Mouse (Mus musculus) midbrain, embryonic 12.5 days (tissue): ENCODE results near the gene Sipa1l3. TPM values are rescaled to one million over a fixed set of nuclear protein-coding genes. Genes with fewer than 3 reads are reported as not detected.

Source experiments
- ATAC-seq: fragments of 200-750 bp; cut with Nextera tagmentation; 2 replicates; pipeline ENCODE4 v1.8.0; 2017; ENCODE audit warnings: low read depth, moderate TSS enrichment, moderate library complexity; ENCODE audit not compliant: low FRiP score
- H3K27ac ChIP-seq: fragments of 300-500 bp; sonication (generic); replicated peaks from 2 replicates; pipeline ENCODE4 v1.5.1; 2016; ENCODE audit warnings: mild to moderate bottlenecking
- H3K27me3 ChIP-seq: fragments of 300-500 bp; sonication (generic); 2 replicates; pipeline ENCODE4 v1.6.1; 2016; ENCODE audit warnings: mild to moderate bottlenecking
- H3K36me3 ChIP-seq: fragments of 300-500 bp; sonication (generic); 2 replicates; pipeline ENCODE4 v1.6.1; 2016
- H3K4me1 ChIP-seq: fragments of 300-500 bp; sonication (generic); 2 replicates; pipeline ENCODE4 v1.6.1; 2016
- H3K4me2 ChIP-seq: fragments of 300-500 bp; sonication (generic); replicated peaks from 2 replicates; pipeline ENCODE4 v1.6.1; 2016; ENCODE audit warnings: mild to moderate bottlenecking, moderate library complexity
- H3K4me3 ChIP-seq: fragments of 300-500 bp; sonication (generic); 2 replicates; pipeline ENCODE4 v1.5.1; 2016; ENCODE audit warnings: mild to moderate bottlenecking
- H3K9ac ChIP-seq: fragments of 300-500 bp; sonication (generic); replicated peaks from 2 replicates; pipeline ENCODE4 v1.6.1; 2016; ENCODE audit warnings: mild to moderate bottlenecking, moderate library complexity
- H3K9me3 ChIP-seq: fragments of 300-500 bp; sonication (generic); 2 replicates; pipeline ENCODE4 v1.6.1; 2016; ENCODE audit warnings: mild to moderate bottlenecking
- WGBS: fragments of 180-500 bp; shearing (Covaris S2); methylation state at CpG from one replicate; pipeline ENCODE4 v1.1.7; 2016; 5-methylcytosine and 5-hydroxymethylcytosine counted together
- polyA plus RNA-seq: library from polyadenylated mRNA; unstranded; fragments of >200 nt; fragmentation: Nextera tagmentation; extraction: Ambion mirVana; gene quantifications from 2 replicates; pipeline ENCODE4 v1.2.1, GENCODE M21; 2016

Sipa1l3 gene
- polyA plus RNA-seq, 1 experiment from 2014 or later, result 14.6 TPM

GRCm38 (mm10) chr7:29469602-29470344 lies 48.7 kb downstream of the Sipa1l3 start:
- H3K4me1 ChIP-seq, result peaks cover 15% of the 10 kb centered on the region
- 79% methylated on average over 7 of the region's 7 CpGs for WGBS
- H3K36me3 ChIP-seq, result no peaks in the 10 kb centered on the region
- no peak overlapping the region for H3K9ac ChIP-seq
- H3K9me3 ChIP-seq, result no peaks in the 10 kb centered on the region
- H3K4me3 ChIP-seq, result no peak overlapping the region
- no peak overlapping the region for H3K4me2 ChIP-seq
- ATAC-seq, result no peak
- no peak overlapping the region for H3K27ac ChIP-seq
- no peaks in the 10 kb centered on the region for H3K27me3 ChIP-seq

- no peaks in the 10 kb centered on the region for H3K27me3 ChIP-seq
- no peak overlapping the region for H3K27ac ChIP-seq
- no peak overlapping the region for H3K9ac ChIP-seq
- WGBS, result 90% methylated on average over 5 of the region's 5 CpGs
- no peak overlapping the region for H3K4me3 ChIP-seq
- H3K36me3 ChIP-seq, result no peaks in the 10 kb centered on the region
- H3K9me3 ChIP-seq, result no peaks in the 10 kb centered on the region
- peaks cover 15% of the 10 kb centered on the region for H3K4me1 ChIP-seq
- no peak overlapping the region for H3K4me2 ChIP-seq
- ATAC-seq, result no peak
Observed at GRCm38 (mm10) chr7:29468593-29468992, 49.8 kb downstream of the Sipa1l3 start.

DNA sequence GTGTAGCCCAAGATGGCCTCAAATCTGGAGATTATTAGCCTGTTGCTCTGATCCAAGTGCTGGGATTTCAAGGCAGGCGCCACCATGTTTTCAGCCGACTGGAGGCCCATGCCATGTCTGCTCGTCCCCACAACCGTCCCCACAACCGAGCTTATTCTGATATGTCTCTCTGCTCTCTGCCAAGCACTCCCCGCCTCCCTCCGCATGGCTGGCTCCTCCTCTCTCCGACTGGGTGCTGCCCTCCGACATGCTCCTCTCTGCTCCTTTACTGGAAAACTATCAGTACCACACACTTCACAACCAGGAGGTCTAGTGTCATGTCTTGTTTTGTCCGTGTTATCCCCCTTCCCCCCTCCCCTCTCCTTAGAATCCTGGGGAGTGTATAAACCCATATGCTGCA lies 51.9 kb downstream of the Sipa1l3 start:
- Histone ChIP-seq H3K4me2 (no peak overlapping the region), H3K27me3 (no peaks in the 10 kb centered on the region), H3K9ac (no peak overlapping the region), H3K27ac (no peak overlapping the region), H3K36me3 (no peaks in the 10 kb centered on the region), H3K9me3 (no peaks in the 10 kb centered on the region), H3K4me1 (peaks cover 15% of the 10 kb centered on the region), H3K4me3 (no peak overlapping the region)
- no peak for ATAC-seq
- whole genome bisulfite sequencing, result 76% methylated on average over 10 of the region's 10 CpGs

DNA sequence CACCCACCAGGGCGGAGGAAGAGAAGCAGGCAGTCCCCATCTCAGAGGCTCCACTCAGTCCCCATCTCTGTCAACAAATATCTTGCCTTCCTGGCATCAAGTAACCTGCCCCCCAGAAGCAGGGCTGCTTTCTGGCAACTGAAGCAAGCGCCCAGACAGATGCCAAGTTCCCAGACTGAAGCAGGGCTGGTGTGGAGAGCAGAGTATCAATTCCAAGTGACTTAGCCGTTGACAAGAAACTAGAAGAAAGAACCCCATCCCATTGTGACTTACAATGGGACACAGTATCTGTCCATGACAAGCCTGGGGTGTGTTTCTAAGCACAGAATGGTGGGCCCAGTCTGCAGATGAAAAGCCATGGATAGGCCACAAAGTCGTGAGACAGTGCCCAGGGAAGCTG lies 52.7 kb downstream of the Sipa1l3 start:
- Histone ChIP-seq H3K27ac (no peak overlapping the region), H3K9me3 (no peaks in the 10 kb centered on the region), H3K9ac (no peak overlapping the region), H3K4me3 (no peak overlapping the region), H3K27me3 (no peaks in the 10 kb centered on the region), H3K4me1 (0 out of 2 replicates have a peak, but pooled peaks cover 7% of the 10 kb centered on the region), H3K36me3 (no peaks in the 10 kb centered on the region), H3K4me2 (no peak overlapping the region)
- 86% methylated on average over 4 of the region's 4 CpGs for WGBS
- ATAC-seq, result no peak

- H3K4me1 ChIP-seq, result no peaks in the 10 kb centered on the region
- H3K9me3 ChIP-seq, result no peaks in the 10 kb centered on the region
- no peaks in the 10 kb centered on the region for H3K36me3 ChIP-seq
- no peak overlapping the region for H3K4me2 ChIP-seq
- H3K27ac ChIP-seq, result no peak overlapping the region
- no peak overlapping the region for H3K4me3 ChIP-seq
- ATAC-seq, result no peak
- 79% methylated on average over 3 of the region's 3 CpGs for WGBS
- peaks cover 4% of the 10 kb centered on the region for H3K27me3 ChIP-seq
- no peak overlapping the region for H3K9ac ChIP-seq
Observed at GRCm38 (mm10) chr7:29462820-29463219, 55.6 kb downstream of the Sipa1l3 start.

DNA sequence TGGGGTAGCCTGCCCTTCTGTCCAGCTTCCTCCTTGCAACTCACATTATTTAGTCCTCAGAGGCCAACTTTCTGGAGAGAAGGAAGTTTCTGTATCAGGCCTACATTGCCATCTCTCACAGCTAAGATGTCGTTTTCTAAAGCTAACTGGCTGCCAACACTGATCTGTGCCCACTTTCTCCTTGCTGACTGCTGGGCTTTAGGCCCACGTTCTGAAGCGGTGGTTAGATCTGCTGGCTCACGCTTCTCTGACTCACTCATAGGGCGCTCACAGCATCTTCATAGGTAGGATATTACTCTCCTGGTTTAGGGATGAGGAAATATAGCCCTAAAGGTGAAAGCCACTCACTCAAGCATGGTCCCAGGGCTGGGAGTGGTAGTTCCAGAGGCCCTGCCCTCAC lies 56.3 kb downstream of the Sipa1l3 start:
- no peak for ATAC-seq
- WGBS, result 89% methylated on average over 5 of the region's 5 CpGs

GRCm38 (mm10) chr7:29461557-29461956 lies 56.9 kb downstream of the Sipa1l3 start:
- Histone ChIP-seq H3K4me2 (no peak overlapping the region), H3K9me3 (no peaks in the 10 kb centered on the region), H3K4me1 (no peaks in the 10 kb centered on the region), H3K36me3 (no peaks in the 10 kb centered on the region), H3K4me3 (no peak overlapping the region), H3K9ac (no peak overlapping the region), H3K27ac (no peak overlapping the region), H3K27me3 (peaks cover 10% of the 10 kb centered on the region)
- ATAC-seq, result no peak
- WGBS, result 88% methylated on average over 10 of the region's 10 CpGs

More for the DNA sequence above, 56.3 kb downstream of the Sipa1l3 start:
- no peaks in the 10 kb centered on the region for H3K4me1 ChIP-seq
- no peak overlapping the region for H3K27ac ChIP-seq
- peaks cover 7% of the 10 kb centered on the region for H3K27me3 ChIP-seq
- no peaks in the 10 kb centered on the region for H3K36me3 ChIP-seq
- H3K4me3 ChIP-seq, result no peak overlapping the region
- no peak overlapping the region for H3K4me2 ChIP-seq
- no peak overlapping the region for H3K9ac ChIP-seq
- no peaks in the 10 kb centered on the region for H3K9me3 ChIP-seq

GRCm38 (mm10) chr7:29458889-29459740 lies 59.3 kb downstream of the Sipa1l3 start:
- no peak overlapping the region for H3K27ac ChIP-seq
- no peak overlapping the region for H3K9ac ChIP-seq
- 91% methylated on average over 14 of the region's 14 CpGs for WGBS
- no peak overlapping the region for H3K4me3 ChIP-seq
- H3K4me1 ChIP-seq, result peaks cover 12% of the 10 kb centered on the region; the same call in 1 of the 2 replicates
- H3K9me3 ChIP-seq, result no peaks in the 10 kb centered on the region
- ATAC-seq, result no peak
- no peak overlapping the region for H3K4me2 ChIP-seq
- H3K27me3 ChIP-seq, result peaks cover 22% of the 10 kb centered on the region
- H3K36me3 ChIP-seq, result no peaks in the 10 kb centered on the region

- H3K4me3 ChIP-seq, result no peak overlapping the region
- no peak overlapping the region for H3K4me2 ChIP-seq
- H3K4me1 ChIP-seq, result peaks cover 23% of the 10 kb centered on the region
- no peak overlapping the region for H3K27ac ChIP-seq
- H3K9me3 ChIP-seq, result no peaks in the 10 kb centered on the region
- WGBS, result 81% methylated on average over 6 of the region's 6 CpGs
- peaks cover 27% of the 10 kb centered on the region for H3K27me3 ChIP-seq
- ATAC-seq, result no peak
- H3K9ac ChIP-seq, result no peak overlapping the region
- H3K36me3 ChIP-seq, result no peaks in the 10 kb centered on the region
Observed at GRCm38 (mm10) chr7:29457772-29458171, 60.7 kb downstream of the Sipa1l3 start.

DNA sequence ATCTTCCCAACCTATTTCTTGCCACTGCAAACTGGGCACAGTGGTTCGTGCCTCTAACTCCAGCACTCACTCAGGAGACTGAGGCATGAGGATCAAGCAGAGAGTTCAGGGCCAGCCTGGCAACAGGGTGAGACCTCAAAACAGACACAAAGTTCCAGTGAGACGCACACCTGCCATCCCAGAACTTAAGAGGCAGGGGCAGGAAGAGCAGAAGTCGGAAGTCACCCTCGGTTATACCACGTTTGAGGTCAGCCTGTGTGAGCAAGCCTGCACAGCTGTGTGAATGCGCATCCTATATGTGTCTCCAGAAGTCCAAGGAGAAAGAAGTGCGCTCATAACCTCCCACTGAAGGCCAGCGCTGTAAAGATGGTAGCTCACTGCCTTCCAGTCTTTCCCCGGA lies 61.7 kb downstream of the Sipa1l3 start:
- ATAC-seq, result no peak
- peaks cover 33% of the 10 kb centered on the region for H3K27me3 ChIP-seq
- H3K9ac ChIP-seq, result no peak overlapping the region
- WGBS, result 87% methylated on average over 9 of the region's 9 CpGs
- H3K36me3 ChIP-seq, result no peaks in the 10 kb centered on the region
- no peaks in the 10 kb centered on the region for H3K9me3 ChIP-seq
- no peak overlapping the region for H3K4me3 ChIP-seq
- no peak overlapping the region for H3K4me2 ChIP-seq
- no peak overlapping the region for H3K27ac ChIP-seq
- H3K4me1 ChIP-seq, result peaks cover 34% of the 10 kb centered on the region

GRCm38 (mm10) chr7:29455591-29455990 lies 62.9 kb downstream of the Sipa1l3 start:
- 63% methylated on average over 6 of the region's 6 CpGs for WGBS
- H3K27me3 ChIP-seq, result peaks cover 44% of the 10 kb centered on the region
- no peak overlapping the region for H3K27ac ChIP-seq
- H3K4me3 ChIP-seq, result no peak overlapping the region
- H3K4me2 ChIP-seq, result no peak overlapping the region
- H3K4me1 ChIP-seq, result peaks cover 37% of the 10 kb centered on the region
- no peak for ATAC-seq
- no peak overlapping the region for H3K9ac ChIP-seq
- no peaks in the 10 kb centered on the region for H3K36me3 ChIP-seq
- no peaks in the 10 kb centered on the region for H3K9me3 ChIP-seq

DNA sequence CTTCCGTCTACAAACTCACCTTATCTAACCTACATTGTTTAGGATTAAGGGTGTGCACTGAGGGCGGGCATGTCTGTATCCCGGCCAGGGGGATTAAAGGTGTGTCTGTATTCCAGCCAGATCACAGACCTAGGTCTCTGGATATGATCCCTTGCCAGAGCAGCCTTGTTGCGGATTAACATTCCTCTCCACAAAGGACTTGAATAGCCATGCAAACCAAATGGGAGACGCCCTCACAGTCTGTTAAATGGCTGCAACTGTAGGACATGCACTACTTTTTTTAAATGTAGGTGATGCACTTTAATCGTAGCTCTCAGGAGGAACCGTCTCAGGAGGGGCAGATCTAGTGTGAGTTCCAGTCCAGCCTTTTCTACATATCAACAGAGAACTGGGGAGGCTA lies 63.5 kb downstream of the Sipa1l3 start:
- 33% methylated on average over 7 of the region's 7 CpGs for WGBS
- no peaks in the 10 kb centered on the region for H3K36me3 ChIP-seq
- H3K27ac ChIP-seq, result no peak overlapping the region
- H3K4me1 ChIP-seq, result peaks cover 37% of the 10 kb centered on the region
- no peak overlapping the region for H3K4me2 ChIP-seq
- ATAC-seq, result no peak
- no peak overlapping the region for H3K9ac ChIP-seq
- H3K9me3 ChIP-seq, result no peaks in the 10 kb centered on the region
- H3K27me3 ChIP-seq, result peaks cover 44% of the 10 kb centered on the region
- H3K4me3 ChIP-seq, result no peak overlapping the region
